Mouse (Mus musculus): ENCODE data around the gene Sh3rf1.

The Sh3rf1 gene

GRCm38 (mm10) chr8:61223283-61223682, 389 bp upstream of the Sh3rf1 start:
- DNase-seq (ENCODE audit: low read depth) = no peak

- peak; percentile 50 for DNase-seq (ENCODE audit: low read depth)
Measured at GRCm38 (mm10) chr8:61224380-61225092, 864 bp downstream of the Sh3rf1 start.

DNA sequence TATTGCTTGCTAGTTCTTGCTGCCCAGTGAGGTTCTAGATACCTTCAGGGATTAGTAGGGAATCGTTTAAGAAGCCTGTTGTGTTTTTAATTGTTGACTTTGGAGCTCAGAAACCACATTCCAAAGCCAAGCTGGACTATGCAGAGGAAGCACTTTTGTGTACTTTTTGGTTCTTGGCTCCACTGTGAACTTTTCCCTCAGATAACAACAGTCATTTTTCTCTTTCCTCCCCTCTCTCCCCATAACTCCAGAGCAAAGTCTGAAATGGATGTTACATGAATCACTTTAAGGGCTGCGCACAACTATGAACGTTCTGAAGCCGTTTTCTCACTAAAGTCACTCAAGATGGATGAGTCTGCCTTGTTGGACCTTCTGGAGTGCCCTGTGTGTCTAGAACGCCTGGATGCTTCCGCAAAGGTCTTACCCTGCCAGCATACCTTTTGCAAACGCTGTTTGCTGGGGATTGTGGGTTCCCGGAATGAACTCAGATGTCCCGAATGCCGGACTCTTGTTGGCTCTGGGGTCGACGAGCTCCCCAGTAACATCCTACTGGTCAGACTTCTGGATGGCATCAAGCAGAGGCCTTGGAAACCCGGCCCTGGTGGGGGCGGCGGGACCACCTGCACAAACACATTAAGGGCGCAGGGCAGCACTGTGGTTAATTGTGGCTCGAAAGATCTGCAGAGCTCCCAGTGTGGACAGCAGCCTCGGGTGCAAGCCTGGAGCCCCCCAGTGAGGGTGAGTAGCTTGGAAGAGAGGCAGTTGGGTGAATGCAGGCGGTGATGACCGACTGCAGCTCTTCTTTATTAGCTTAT, 2.1 kb downstream of the Sh3rf1 start:
- peak; percentile 34 for DNase-seq (ENCODE audit: low read depth)

DNA sequence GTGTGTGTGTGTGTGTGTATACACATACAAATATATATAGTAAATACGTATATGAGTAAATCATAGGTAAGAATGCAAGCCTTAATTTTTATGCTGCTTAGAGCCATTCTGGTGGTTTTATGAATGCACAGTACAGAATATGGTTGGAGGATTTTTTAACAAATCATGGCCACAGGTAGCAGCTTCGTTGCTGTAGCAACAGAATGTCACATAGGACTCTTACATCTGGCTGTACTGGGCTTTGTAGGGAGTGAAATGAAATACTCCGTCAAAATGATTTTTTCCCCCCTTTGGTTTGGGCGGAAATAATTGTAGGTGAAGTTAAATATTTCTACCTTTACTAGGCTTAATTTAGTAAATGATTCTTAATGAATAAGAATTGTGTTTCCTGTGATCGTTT, 3.0 kb downstream of the Sh3rf1 start:
- no peak for DNase-seq (ENCODE audit: low read depth)

DNA sequence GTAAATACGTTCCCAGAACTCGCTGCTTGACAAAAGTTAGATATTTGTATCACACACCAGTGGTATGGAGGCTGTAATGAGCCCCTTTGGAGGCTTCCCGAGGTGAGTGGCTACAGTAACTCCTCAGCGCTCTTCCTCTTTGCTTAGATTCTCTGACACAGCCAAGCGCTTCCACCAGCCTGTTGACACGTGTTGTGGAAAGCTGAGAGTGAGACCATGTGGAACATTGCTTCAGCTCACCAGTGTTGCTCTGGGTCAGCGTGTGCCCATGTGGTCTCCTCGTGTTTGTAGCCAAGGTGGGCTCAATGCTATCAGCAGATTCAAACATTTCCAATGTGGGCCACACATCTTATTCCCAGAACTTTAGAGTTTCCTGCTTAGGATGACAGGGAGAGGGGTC, 5.0 kb downstream of the Sh3rf1 start:
- no peak for DNase-seq (ENCODE audit: low read depth)

- no peak for DNase-seq (ENCODE audit: low read depth)
Measured at GRCm38 (mm10) chr8:61229511-61230195, 6.0 kb downstream of the Sh3rf1 start.

DNA sequence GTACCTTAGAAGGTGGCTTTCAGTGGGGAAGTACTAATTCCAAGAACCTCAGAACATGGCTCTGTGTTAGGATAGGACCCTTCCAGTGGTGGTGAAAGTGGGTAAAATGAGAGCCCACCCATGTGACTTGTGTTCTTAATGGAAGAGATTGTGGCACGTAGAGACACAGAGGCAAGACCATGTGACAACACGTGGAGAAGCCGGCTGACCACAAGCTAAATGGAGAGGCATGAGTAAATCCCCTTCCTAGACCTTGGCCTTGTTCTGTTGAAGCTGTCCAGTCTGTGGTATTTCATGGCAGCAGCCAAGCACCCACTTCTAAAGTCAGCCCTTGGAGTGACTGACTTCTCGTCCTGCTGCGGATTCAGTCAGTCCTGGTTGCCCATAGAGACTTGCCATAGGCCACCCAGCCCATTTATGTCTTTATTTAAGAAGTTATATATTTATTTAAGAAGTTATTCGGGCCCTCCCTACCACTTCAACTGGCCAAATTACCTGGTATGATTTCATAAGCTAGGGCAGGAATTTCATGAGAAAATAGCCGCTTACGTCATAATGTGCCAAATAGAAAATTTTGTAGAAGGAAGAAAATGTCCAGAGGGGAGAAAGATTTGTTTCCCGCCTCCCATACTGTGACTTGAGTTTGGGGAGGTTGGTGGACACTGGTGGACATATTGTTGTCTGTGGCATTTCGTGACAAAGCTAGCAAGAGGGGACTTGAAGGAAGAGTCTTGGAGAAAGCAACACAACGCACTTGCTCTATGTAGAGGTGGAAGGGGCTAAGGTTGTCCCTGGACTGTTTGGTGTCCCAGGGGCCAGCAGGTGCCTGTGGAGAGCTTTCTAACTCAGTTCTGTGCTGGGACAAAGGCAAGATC, 7.4 kb downstream of the Sh3rf1 start:
- DNase-seq (ENCODE audit: low read depth) = no peak

GRCm38 (mm10) chr8:61235499-61235898, 11.8 kb downstream of the Sh3rf1 start:
- no peak for DNase-seq (ENCODE audit: low read depth)

GRCm38 (mm10) chr8:61236506-61237268, 13.0 kb downstream of the Sh3rf1 start:
- DNase-seq (ENCODE audit: low read depth) = no peak

GRCm38 (mm10) chr8:61239576-61239975, 15.9 kb downstream of the Sh3rf1 start:
- no peak for DNase-seq (ENCODE audit: low read depth)

- no peak for DNase-seq (ENCODE audit: low read depth)
Measured at GRCm38 (mm10) chr8:61241229-61241628, 17.6 kb downstream of the Sh3rf1 start.

DNA sequence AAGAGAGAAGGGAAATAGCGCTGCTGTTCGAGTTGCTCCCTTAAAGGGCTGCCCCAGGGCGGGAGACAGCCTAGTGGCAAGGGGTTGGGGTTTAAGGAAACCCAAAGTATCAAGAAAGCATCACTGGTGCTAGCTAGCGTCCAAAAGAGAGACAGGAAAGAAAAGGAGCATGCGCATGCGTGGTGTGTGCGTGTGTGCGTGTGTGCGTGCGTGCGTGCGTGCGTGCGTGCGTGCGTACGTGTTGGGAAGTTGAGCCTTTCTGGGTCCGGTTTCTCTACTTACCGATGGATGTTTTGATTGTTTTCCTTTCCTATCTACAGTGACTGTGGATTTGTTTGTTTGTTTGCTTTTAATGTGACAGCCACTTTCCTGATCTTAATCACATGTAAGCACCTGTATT, 19.2 kb downstream of the Sh3rf1 start:
- DNase-seq (ENCODE audit: low read depth) = no peak

- DNase-seq (ENCODE audit: low read depth) = no peak
Measured at GRCm38 (mm10) chr8:61243491-61243890, 19.8 kb downstream of the Sh3rf1 start.

DNA sequence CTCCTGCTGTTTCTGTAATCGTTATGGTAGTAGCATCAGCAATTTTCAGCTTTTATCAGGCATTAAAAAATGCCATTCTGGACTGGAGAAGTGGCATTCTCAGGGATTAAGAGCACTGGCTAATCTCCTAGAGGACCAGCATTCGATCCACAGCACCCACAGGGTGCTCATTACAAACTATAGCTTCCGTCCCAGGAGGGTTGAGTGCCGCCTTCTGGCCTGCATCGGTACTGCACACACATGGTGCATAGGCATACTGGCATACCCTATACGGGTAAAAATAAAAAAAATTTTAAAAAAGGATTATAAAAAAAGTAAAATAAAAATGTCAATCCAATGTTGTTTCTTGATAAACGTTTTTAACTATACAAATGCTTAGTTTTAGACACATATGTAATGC, 20.5 kb downstream of the Sh3rf1 start:
- no peak for DNase-seq (ENCODE audit: low read depth)

DNA sequence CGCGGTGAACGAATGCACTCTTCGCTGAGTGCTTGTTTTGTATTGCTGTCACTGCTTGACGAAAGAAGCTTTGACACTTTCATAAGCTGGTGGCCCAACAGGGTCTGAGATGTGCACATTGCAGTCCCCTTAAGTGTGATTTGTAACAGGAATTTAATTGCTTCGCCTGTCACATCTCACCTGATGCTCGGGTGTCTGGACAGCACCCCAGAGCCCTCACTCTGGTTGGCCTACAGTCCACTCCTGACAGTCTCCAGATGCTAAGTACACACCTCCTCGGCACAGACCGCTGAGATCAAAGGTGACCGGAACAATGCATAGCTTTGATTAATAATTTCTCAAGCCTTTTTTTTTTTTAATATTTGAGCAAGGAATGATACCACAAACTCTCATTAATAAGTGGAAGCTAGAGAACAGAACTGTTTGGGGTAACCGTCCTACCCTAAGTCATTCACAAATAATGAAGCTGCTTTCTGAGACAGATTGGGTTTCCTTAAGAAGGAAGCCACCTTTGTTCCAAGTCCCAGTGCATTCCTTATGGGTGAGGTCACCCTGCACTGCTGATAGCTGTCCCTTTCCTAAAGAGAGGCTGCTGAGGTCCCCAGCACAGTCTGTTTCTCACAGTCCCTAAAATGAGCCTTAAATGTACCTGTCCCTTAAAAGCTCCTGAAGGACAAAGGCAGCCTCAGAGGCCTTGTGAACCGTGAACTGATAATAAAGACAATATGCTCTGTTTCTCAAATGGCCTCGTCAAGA, 23.8 kb downstream of the Sh3rf1 start:
- no peak for DNase-seq (ENCODE audit: low read depth)

DNA sequence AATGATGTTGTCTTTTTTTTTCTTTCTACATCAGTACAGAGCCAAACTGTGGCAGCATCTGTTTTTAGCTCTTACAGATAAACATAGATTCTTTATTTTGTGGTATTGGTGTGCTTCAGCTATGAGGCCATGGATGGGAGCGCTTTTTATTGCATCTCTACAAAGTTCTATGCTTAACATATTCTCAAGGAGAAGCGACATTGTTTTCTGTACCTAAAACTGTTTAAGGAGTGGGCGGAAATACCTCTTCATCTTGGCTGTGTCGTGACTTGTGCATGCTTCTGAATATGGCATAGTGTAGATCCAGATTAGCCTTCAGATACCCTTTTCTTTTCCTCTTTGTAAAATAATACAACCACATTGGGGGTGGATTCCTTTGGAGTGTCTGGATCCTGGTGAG, 25.8 kb downstream of the Sh3rf1 start:
- DNase-seq (ENCODE audit: low read depth) = no peak

- DNase-seq (ENCODE audit: low read depth) = peak; percentile 30
Measured at GRCm38 (mm10) chr8:61254196-61254595, 30.5 kb downstream of the Sh3rf1 start.

- DNase-seq (ENCODE audit: low read depth) = no peak
Measured at GRCm38 (mm10) chr8:61258828-61259227, 35.2 kb downstream of the Sh3rf1 start.

- no peak for DNase-seq (ENCODE audit: low read depth)
Measured at GRCm38 (mm10) chr8:61259526-61259925, 35.9 kb downstream of the Sh3rf1 start.

DNA sequence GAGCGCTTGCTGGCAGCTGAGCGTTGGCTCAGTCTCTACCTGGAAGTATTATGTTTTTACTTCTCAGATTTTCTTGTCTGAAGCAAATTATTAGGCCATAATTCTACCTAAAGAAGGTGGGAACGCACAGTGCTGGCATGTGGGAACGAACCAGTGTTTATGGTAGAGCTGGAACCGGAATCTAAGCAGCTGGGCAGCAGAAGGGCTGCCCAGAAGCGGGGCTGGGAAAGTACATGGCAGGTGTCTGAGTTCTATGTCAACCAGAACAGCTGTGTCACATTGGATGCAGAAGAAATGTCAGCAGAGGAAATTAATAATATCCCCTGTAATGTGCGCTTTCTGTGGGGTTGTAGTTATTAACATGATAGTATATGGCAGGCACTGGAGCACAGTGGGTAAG, 36.9 kb downstream of the Sh3rf1 start:
- DNase-seq (ENCODE audit: low read depth) = no peak
